Comparison of ENCODE assay signal across 10 mouse cellular contexts in the genomic region with DNA sequence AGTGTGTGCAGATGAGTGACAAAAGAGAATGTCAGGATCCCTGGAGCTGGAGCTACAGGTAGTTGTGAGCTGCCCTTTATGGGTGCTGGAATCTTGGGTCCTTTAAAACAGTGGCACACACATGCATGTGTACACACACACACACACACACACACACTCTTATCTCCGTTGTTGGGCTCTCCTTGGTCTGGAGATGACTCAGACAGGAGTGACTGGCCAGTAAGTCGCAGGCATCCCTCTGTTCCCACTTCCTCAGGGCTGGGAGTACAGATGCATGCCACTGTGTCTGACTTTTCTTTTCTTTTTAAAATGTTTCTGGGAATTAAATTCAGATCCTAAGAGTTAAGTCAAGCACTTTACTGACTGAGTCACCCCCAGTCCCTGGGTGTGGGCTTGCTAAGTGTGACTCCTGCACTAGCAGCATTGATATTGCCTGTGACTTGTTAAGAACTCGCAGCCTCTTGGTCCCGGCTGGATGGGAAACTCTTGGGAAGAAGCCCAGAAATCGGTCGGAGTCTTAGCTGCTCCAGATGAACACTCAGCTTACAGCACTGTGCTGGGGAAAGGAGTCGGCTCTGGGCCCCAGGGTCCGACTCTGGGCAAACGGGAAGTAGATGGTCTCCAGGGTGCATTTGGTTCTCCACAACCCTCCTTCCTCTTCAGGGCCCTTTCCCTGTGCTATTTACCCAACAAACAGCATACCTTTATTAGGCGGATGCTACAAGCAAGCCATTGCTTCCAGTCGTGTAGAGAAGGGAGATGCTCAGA.
DNase-seq lines count a peak whose midpoint lies in the region; ATAC-seq lines count a peak whose summit lies in the region.
"Had no signal": no experiment of that assay in that cellular context is flagged by ENCODE, and none has a peak within 500 bp of the region (broad histone marks: within the 10 kb centered on the region; RNA-seq: fewer than 3 reads in every experiment).

No protein-coding gene starts in this region.

- no peak overlapping the region for H3K9ac ChIP-seq in hindbrain, embryonic 14.5 days
- H3K9ac ChIP-seq in midbrain, embryonic 15.5 days: no peak overlapping the region
- H3K9ac ChIP-seq: limb, embryonic 12.5 days; liver, postnatal 0 days had no signal

- peaks cover 3% of the 10 kb centered on the region; the same call in 1 of the 2 replicates for H3K27me3 ChIP-seq in hindbrain, embryonic 10.5 days (ENCODE audit: insufficient read depth, poor library complexity, severe bottlenecking)
- H3K27me3 ChIP-seq in hindbrain, embryonic 14.5 days (ENCODE audit: control insufficient read depth, insufficient read depth, low read length): no peaks in the 10 kb centered on the region
- H3K27me3 ChIP-seq in midbrain, embryonic 15.5 days (replicated peaks): no peaks in the 10 kb centered on the region
- H3K27me3 ChIP-seq: limb, embryonic 12.5 days had no signal

- no peaks in the 10 kb centered on the region for H3K36me3 ChIP-seq in hindbrain, embryonic 10.5 days
- no peaks in the 10 kb centered on the region for H3K36me3 ChIP-seq in hindbrain, embryonic 14.5 days (replicated peaks; ENCODE audit: control insufficient read depth, insufficient read depth)
- H3K36me3 ChIP-seq in midbrain, embryonic 15.5 days (replicated peaks): no peaks in the 10 kb centered on the region
- H3K36me3 ChIP-seq: limb, embryonic 12.5 days had no signal

- H3K4me2 ChIP-seq in hindbrain, embryonic 14.5 days (replicated peaks): no peak overlapping the region
- H3K4me2 ChIP-seq in midbrain, embryonic 15.5 days: no peak overlapping the region
- H3K4me2 ChIP-seq: limb, embryonic 12.5 days had no signal

- peak overlapping the region; percentile 18; the same call in 1 of the 2 replicates for H3K27ac ChIP-seq in hindbrain, embryonic 10.5 days
- H3K27ac ChIP-seq in hindbrain, embryonic 14.5 days: no peak overlapping the region
- no peak overlapping the region for H3K27ac ChIP-seq in midbrain, embryonic 15.5 days
- H3K27ac ChIP-seq: limb, embryonic 12.5 days; macrophage had no signal

- peaks cover 5% of the 10 kb centered on the region; the same call in 1 of the 2 replicates for H3K9me3 ChIP-seq in hindbrain, embryonic 10.5 days
- H3K9me3 ChIP-seq in hindbrain, embryonic 14.5 days (ENCODE audit: control insufficient read depth, low read length): no peaks in the 10 kb centered on the region
- H3K9me3 ChIP-seq in midbrain, embryonic 15.5 days: no peaks in the 10 kb centered on the region

- no peak overlapping the region for H3K4me3 ChIP-seq in hindbrain, embryonic 10.5 days
- H3K4me3 ChIP-seq in hindbrain, embryonic 14.5 days (replicated peaks; ENCODE audit: low read length): no peak overlapping the region
- no peak overlapping the region for H3K4me3 ChIP-seq in midbrain, embryonic 15.5 days
- H3K4me3 ChIP-seq: limb, embryonic 12.5 days had no signal

- ATAC-seq in hindbrain, embryonic 14.5 days (ENCODE audit: low FRiP score): no peak
- ATAC-seq in monocyte, adult 5-6 weeks (replicated peaks; ENCODE audit: insufficient number of reproducible peaks, low FRiP score, low TSS enrichment, poor library complexity, severe bottlenecking): 0 out of 2 replicates have a peak, but pooled peaks have one; percentile 10
- ATAC-seq in midbrain, embryonic 15.5 days (replicated peaks): no peak

- no peak for DNase-seq in hindbrain, embryonic 10.5 days (ENCODE audit: low spot score)
- DNase-seq in hindbrain, embryonic 14.5 days (ENCODE audit: low spot score): no peak
- peak; percentile 20 to 23 for DNase-seq in B cell, adult 2 months
- DNase-seq in NIH3T3 (ENCODE audit: low read depth): peak; percentile 37
- DNase-seq in right cerebral cortex, postnatal 4 days: no peak

- WGBS in hindbrain, embryonic 10.5 days: 73% methylated on average over 11 of the region's 11 CpGs
- WGBS in hindbrain, embryonic 14.5 days: 69% methylated on average over 11 of the region's 11 CpGs
- WGBS in midbrain, embryonic 15.5 days: 68% methylated on average over 11 of the region's 11 CpGs

- H3K4me1 ChIP-seq in hindbrain, embryonic 10.5 days (replicated peaks): peaks cover 37% of the 10 kb centered on the region
- H3K4me1 ChIP-seq in hindbrain, embryonic 14.5 days (replicated peaks; ENCODE audit: control insufficient read depth, insufficient read depth, low read length): no peaks in the 10 kb centered on the region
- H3K4me1 ChIP-seq in midbrain, embryonic 15.5 days: peaks cover 5% of the 10 kb centered on the region; the same call in 1 of the 2 replicates

Comparison
In these comparisons a context has a peak if more than half of its experiments do, and no peak if none do; other contexts are left out.
1. DNase-seq: peak in B cell, adult 2 months (2 of 2) and NIH3T3 (single experiment); none in hindbrain, embryonic 10.5 days (single experiment), hindbrain, embryonic 14.5 days (single experiment) and right cerebral cortex, postnatal 4 days (single experiment).